Mouse (Mus musculus): Measurements from ENCODE around the gene Aplnr.

Aplnr gene

GRCm38 (mm10) chr2:85187582-85188151 is 51.6 kb downstream of the Aplnr start:
- no peak for DNase-seq

Data from cerebellum, postnatal 14 days (tissue).